Mouse (Mus musculus): ENCODE measurements around the gene Vps45.
A peak's percentile ranks its signal among the peaks of the same experiment; 100 is the strongest.

The Vps45 gene

DNA sequence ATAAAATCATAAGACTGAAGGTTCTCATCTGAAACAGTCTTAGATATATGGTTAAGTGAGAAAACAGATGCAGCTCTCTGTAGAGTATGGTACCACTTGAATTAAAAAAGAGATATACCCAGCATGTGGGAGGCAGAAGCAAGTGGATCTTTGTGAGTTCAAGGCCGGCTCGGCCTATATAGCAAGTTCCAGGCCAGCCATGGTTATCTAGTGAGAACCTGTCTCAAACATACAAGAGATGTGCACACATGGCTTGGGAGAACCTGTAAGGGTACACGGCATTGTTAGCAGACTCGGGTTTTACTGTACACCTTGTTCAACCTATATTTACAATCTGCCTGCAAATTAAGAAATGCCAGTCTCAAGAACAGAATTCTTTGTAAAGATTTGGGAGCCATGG is 19.4 kb downstream of the Vps45 start:
- DNase-seq (ENCODE audit: low read depth, low spot score): no peak

DNA sequence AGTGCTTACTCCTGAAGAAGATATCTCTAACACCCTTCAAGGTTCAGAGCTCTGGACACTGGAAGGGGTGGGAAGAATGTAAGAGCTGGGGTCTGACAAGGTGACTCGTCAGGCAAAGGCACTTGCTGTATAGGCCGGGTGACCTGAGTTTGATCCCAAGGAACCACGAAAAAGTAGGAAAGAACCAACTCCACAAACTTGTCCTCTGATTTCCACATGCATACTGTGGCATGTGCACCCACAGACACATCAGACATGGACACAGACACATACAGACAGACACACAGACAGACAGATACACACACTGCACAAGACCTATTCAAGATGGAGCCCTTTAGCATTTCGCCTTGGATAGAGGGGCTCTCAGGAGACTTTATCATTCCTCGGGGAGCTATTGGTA is 20.1 kb downstream of the Vps45 start:
- DNase-seq (ENCODE audit: low read depth, low spot score): no peak

DNA sequence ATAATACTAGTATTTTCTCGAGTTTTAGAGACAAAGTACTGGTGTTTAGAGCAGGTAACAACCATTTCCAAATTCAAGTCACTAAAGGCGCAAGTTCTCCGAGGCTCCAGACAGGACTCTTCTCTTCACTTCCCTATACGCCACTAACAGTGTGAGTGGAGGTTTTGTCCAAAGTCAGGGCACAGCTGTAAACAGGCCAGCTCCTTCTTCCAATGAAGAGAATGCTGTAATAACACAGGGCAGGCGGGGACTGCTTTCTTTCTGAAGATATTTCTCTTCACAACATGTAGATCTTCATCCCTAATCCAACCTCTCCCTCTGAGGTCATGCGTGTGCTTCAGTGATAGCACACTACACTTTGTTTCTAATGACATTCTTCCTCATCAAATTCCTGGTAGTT is 21.5 kb downstream of the Vps45 start:
- no peak for DNase-seq (ENCODE audit: low read depth, low spot score)

DNA sequence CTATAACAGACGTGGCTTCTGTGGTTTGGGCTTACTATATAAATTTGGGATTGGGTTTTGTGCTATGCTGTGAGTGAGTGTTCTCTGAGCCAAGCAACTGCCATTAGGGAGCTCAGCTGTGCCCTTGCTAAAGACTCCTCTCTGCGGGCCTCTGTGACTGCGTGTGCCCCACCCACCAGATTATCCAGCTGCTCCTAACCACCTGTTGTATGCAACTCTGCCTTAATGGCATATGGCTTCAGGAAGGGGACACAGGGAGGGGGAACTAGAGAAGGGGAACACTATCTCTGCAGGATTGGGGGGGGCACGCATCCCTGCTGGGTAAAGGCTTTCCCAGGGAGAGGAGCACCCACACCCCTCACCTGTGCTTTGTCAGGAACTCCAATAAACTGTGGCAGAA is 25.2 kb downstream of the Vps45 start:
- DNase-seq (ENCODE audit: low read depth, low spot score): no peak

DNA sequence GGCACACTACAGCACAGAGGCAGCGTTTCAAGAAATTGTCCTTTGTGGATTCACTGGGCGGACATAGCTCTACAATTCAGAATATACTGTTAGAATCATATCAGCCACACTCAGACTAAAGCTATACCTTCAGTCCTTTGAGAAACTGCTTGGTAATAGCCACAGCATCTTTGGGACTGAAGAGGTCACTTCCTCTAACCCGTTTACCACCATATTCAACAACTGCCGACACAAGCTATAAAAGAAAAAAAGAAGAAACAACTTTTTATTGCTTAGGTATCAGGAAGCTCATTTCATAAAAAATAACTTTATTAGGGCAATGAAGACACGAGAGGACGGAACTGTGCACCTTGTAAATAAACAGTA is 25.6 kb downstream of the Vps45 start:
- no peak for DNase-seq (ENCODE audit: low read depth, low spot score)

DNA sequence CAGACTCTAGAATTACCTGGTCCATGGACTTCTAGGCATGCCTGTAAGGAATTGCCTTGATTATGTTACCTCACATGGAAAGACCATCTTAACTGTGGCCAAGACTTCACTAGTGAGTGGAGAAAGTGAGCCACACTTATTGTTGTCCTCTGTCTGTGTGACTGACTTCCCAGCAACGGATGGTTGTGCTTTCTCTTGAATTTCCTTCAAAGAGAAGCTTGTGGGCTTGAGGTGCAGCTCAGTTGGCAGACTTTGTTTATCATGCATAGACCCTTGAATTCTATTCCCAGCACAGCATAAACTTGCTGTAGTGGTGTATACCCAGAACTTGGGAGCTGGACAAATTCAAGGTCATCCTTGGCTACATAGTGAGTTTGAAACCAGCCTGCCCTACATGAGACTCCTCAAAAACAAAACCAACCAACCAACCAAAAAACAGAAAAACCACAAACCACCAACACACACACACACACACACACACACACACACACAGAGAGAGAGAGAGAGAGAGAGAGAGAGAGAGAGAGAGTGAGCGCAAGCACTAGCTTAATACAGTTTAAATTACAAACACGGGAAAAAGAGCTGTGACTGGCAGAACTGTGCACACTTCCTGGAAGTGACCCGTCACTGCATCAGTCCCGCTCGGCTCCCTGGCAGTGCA is 26.1 kb downstream of the Vps45 start:
- DNase-seq (ENCODE audit: low read depth, low spot score): no peak

DNA sequence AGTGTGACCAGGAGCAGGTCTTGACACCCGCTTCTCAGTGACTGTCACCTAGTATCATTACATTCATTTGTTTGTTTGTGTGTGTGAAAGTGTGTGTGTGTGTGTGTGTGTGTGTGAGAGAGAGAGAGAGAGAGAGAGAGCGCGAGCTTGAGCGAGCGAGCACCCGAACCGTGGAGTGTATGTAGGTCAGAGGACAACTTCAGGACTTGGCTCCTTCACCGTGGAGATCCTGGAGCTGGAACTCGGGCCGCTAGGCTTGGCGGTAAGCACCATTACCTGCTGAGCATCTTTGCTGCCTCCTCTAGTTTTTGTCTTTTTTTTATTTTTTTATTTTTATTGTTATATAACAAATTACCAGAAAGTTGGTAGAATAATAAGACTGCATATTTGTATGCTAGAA is 28.5 kb downstream of the Vps45 start:
- no peak for DNase-seq (ENCODE audit: low read depth, low spot score)

DNA sequence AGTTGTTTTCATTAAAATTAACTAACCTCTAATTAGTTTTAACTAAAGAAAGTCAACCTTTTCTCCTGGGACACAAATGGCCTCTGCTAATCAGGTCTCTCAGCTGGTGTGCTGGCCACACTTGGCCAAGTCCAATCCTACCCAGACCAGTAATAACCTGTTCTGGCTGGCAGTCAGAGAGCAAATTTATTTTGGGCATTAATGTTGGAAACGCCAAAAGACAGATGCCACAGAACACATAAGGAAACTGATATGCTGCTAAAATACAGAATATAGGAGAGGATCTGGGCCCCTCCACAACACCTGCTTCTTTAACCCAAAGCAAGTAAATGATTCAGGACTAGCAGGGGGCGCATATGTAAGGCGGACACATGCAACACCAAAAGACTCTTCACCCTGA is 28.9 kb downstream of the Vps45 start:
- no peak for DNase-seq (ENCODE audit: low read depth, low spot score)

DNA sequence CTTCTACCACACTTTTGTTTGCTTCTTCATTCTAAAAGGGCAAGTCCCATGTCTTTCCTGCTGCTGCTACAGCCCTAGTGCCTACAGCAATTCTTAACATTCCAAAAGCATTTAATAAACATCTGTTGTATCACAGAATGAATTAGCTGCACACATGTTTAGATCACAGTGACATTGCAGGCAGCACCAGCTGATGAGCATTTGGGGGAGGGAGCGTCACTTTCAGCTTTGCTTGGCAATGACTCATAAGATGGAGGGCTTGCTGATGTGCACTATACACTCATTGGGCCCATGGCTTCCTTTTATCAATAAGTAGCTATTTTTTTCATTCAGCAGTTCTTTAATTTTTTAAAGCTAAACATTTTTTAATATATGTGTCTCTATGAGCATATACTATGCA is 30.4 kb downstream of the Vps45 start:
- DNase-seq (ENCODE audit: low read depth, low spot score): no peak

DNA sequence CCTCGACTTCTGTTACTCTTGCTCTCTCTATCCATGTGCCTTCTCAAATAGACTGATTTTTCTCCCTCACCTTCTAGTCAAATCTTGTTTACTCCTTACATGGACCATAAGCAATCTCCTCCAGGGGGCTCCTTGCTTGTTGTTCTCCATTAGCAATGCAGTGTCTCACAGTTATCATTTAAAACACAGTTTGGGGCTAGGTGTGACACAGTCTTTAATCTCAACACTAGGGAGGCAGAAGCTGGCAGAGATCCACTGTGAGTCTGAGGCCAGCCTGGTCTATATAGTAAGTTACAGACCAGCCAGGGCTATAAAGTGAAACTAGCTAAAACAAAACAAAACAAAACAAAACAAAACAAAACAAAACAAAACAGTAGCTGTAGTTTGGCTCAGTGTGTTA is 31.1 kb downstream of the Vps45 start:
- no peak for DNase-seq (ENCODE audit: low read depth, low spot score)

DNA sequence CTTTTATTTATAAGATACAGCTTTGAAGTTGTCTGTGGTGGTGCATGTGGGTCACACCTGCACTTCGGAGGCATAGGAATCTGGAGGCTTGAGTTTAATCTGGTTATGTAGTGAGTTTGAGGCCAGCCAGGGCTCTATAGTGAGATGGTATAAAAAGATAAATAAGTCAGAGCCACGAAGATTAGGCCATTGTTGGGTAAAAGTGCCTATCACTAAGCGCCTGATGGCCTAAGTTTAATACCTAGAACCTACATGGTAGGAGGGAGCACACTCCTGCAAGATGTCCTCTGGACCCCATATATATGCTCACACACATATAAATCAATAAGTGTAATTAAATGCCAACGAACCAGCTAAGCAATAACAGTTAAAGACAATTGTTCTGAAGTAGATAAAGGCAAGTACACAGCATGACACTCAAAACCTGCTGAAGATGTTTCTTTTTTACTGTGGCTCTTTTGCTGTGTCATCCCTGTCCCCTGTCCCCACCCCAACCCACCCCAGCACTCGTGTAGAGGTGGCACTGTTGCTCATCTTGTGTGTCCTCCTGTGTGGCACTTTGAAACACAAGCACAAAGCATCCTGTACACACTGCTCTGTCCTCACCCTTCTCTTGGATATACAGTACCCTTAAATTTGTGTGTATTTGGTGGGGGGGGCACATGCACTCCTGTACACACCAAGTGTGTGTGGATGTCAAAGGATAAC is 36.7 kb downstream of the Vps45 start:
- no peak for DNase-seq (ENCODE audit: low read depth, low spot score)

DNA sequence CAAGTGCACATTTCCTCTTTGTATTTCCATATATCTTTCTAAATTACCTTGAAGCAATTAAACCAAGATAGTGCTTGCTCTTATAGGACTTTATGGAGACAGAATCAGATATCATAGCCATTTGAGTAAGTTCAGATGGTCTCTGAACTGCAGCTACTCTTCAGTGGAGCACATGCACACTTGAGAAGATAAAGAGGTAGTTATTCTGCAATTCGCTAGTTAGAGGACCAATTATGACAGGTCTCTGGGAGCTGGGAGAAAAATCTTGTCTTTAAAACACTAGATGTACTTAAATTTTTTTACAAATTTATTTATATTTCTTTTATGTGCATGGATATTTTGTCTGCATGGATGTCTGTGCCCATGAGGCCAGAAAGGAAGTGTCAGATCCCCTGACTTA is 37.5 kb downstream of the Vps45 start:
- DNase-seq (ENCODE audit: low read depth, low spot score): no peak

DNA sequence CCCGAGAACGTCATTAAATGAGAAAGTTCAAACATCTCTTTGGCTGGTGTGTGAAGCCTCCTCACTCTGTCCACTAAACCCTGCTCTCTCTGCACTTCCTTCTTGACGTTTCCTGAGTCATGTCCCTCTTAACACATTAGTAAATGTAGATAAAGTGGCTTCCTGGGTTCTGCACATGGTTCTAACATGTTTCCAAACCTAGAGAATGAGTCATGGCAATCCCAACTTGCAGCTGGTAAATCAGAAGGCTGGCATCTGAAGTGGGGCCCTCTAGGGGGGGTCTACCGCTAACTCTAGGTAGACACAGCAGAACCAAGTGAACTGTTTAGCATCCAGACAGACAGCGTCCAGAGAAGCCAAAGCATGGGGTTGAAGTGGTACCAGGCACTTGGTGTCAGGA is 40.8 kb downstream of the Vps45 start:
- DNase-seq (ENCODE audit: low read depth, low spot score): no peak

DNA sequence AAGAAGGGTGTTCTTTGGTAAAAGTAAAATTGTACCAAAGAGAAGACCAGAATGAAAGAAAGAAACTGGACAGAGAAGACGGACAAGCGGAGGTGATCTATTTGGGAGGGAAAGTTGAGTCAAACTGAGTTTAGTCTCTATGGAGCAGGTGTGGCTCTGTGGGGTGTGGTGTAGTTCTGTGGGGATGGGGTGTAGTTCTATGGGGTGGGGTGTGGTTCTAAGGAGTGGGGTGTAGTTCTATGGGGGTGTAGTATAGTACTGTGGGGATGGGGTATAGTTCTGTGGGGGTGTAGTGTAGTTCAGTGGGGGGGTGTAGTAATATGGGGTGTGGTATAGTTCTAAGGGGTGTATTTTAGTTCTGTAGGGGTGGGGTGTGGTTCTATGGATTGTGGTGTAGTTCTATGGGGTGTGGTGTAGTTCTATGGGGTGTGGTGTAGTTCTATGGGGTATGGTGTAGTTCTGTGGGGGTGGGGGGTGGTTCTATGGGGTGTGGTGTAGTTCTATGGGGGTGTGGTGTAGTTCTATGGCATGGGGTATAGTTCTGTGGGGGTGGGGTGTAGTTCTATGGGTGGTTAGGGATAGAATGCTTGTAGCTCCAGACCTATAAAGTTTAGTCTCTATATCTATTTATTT is 41.9 kb downstream of the Vps45 start:
- no peak for DNase-seq (ENCODE audit: low read depth, low spot score)

DNA sequence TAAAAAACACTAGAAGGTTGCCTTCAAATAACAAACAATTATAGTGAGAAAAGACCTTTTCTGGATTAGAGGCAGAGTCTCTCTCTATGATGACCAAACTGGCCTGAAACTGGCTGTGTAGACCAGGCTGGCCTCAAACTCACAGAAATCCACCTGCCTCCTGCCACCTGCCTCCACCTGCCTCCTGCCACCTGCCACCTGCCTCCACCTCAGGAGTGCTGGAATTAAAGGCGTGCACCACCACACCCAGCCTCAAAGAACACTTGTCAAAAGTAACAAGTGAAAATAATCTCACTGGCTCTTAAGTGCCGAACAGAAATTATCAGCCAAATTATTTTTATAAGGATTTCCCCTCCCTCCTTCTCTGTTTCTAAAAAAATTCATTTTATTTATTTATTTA is 42.6 kb downstream of the Vps45 start:
- no peak for DNase-seq (ENCODE audit: low read depth, low spot score)

DNA sequence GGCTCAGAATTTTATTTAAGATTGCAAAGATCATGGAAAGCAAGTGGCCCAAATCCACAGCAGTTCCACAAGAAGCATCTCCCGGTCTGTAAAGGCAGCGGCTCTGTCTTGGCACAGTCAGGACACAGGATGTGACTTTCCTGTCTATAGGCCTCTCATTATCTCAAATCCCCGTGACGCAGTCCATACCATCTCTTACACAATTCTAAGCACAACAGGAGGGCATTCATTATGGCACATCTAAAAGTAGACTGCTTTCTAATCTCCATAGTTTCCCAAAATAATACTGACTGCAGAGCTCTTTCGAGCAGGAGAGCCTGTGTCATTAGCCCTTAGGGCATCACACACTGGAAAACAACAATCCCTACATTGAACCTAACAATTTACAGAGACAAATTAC is 45.5 kb downstream of the Vps45 start:
- no peak for DNase-seq (ENCODE audit: low read depth, low spot score)

DNA sequence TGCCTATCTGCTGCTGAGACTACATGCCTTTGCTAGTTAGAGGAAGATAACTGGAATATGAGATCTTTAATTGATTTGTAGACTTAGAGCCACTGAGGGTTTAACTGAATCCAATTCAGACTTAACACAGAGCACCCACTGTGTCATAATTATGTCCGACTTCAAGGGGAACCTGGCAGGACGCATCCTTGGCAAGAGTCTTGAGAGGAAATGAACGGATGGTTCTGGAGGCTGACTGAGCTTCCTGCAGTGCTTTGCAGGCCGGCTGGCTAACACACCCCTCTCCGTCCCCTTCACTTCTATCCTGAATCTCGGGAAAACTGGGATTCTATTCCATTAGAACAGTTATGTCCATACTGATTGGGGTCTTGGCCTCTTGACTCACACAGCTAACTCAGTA is 49.8 kb downstream of the Vps45 start:
- no peak for DNase-seq (ENCODE audit: low read depth, low spot score)

DNA sequence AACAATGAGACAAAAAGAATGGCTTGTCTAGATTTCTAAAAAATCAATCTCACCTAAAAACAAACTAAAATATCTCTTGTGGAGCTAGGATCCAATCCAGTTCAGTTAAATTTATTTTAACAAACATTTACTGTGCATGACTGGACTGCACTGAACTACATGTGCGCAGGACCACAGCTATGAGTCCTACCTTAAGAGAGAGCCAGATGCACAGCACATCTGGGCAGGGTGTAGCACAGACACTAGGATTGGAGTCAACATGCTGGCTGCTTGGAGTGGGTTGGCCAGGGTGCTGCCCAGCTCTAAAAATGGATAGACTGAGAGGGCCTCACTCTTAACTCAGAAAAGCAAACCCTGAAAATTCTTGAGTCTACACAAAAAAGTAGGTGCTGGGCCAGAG is 56.7 kb downstream of the Vps45 start:
- DNase-seq (ENCODE audit: low read depth, low spot score): no peak

DNA sequence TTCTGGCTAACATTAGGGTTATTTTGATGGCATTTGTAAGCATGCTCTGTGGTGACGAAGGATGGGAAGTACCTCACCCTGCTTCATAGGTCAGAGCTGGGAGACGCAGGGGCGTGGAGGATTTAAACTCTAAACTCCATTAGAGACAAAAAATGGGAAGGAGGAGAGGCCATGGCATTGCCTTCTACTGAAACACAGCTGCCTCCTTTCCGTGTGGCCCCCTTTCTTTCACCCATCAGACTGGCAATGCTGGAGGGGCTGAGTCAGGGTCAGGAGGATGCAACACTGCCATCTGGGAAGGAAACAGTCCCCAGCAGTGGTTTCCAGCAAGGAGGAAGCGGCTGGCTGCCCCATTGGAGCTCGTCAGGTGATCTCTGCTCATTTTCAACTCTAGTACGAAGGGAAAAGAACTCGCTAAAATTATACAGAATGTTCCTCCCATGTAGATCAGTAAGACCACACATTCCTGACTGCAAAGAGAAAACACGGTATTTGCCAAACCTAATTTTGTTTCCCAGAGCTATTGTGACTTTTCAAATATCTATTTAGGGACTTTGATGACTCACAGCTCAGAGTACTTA is 57.3 kb downstream of the Vps45 start:
- DNase-seq (ENCODE audit: low read depth, low spot score): no peak

DNA sequence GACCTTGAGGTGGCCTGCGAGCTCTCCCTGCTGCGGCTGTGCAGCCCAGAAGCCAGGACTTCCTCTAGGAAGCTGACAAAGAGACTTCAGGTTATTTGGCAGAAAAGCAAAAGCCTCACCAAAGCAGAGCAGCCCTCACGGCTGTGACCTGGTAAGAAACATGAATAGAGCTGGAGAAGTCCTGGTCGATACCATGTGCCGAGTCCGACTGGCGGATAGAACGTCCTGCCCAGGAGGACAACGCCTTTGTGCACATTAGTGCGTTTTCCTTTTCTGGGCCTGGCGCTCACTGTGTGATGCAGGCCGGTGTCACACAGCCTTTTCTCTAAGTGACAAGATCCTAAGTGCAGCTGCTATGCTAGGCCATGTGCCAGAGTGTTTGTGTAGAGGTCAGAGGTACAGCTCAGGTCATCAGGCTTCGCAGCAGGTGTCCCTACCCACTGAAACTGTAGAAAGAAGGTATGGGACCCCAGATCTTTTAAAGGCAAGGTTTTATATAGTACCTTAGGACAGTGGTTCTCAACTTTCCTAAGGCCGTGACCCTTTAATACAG is 58.1 kb downstream of the Vps45 start:
- no peak for DNase-seq (ENCODE audit: low read depth, low spot score)

DNA sequence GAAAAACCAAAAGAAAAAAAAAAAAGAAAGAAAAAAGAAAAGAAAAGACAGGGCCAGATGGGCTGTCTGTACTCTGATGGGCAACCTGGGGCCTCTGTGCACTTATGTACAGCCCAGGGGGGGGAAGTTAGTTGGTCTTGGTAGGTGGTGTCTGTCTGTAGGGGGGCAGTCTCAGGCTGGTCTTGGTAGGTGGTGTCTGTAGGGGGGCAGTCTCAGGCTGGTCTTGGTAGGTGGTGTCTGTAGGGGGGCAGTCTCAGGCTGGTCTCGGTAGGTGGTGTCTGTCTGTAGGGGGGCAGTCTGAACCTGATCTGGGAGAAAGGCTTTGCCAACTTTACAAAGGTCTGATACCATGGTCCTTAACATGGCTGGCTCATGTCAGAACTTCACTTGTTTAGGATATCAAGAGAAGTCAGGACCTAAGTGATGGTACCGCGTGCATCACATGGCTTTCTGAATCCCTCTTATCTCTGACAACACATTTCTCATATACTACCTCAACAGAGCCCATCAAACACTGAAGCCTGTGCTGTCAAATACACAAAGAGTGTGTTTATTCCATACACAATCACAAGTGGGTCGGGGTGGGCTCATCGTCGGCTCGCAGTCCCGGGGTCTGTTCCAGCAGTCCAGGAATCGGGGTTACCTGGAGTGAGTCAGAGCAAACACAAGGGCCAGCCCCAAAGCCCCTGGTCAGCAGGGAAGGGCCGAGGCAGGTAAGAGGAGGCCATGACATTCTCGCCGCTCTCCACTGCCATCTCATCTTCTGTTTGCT is 58.8 kb downstream of the Vps45 start:
- no peak for DNase-seq (ENCODE audit: low read depth, low spot score)

DNA sequence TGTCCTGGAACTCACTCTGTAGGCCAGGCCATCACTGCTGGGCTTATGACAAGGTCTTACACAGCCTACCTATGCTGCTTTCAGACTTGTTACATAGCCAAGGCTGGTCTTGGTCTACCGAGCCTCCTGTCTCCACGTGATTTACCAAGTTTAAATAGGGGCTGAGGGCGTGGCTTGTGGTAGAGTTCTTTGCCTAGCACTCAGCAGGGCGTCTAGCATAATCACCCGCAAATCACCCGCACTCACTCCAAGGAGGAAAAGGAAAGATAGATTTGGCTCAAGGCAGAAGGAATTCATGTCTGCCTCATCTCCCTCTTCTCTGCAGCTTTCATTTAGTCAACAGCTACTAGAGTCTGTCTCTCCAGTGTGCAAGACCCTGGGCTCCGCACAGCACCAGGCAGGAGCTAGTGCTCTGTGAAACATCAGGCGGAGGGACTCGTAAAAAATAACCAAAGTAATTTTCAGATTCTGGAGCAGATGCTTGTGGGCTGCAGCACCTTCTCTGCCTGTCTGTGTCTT is 61.0 kb downstream of the Vps45 start:
- DNase-seq (ENCODE audit: low read depth, low spot score): peak; percentile 56
